Mouse (Mus musculus): ENCODE data around the gene Ccr5.
A peak's percentile ranks its signal among the peaks of the same experiment; 100 is the strongest.
"Not testable (repeated sequence)": the region's sequence is repeated elsewhere in the genome, so short reads cannot be mapped to it uniquely, and the experiment has no call there.

Gene Ccr5

DNA sequence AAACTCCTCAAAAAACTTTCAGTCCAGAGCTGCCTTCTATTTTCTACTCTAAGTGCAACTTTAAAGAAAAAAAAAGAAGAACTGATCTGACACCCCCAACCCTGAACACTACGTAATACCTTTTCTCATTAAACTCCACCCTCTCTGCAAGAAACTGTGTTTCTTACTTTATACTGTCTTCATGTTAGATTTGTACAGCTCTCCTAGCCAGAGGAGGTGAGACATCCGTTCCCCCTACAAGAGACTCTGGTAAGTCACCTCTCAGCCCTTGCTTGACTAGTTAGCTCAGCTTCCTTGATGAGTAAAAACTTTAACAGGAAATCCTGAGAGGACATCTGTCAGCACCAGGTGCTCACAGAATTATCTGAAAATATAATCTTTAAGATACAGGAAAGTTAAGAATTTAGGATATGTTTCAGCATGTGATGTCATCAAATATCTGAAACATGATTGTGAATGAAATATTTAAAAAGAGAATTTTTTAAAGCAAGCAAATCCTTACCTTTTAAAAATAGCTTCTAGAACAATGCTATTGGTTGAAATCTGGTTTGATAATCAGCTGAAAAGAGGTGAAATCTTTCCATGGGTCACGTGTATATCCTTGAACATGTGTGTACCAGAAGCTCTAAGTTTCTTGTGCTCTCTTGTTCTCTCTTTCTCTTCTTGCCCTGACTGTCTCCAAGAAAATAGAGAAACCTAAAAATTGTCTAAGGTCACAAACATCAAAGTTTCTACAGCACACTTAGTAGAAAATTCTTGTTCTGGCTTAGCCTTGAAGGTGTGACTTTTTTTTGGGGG, at the start of gene Ccr5:
Gene Ccr5, plus strand, starts transcription at position 157 of the 798 bp plus-strand sequence.
- no peak for ATAC-seq (ENCODE audit: low TSS enrichment)

DNA sequence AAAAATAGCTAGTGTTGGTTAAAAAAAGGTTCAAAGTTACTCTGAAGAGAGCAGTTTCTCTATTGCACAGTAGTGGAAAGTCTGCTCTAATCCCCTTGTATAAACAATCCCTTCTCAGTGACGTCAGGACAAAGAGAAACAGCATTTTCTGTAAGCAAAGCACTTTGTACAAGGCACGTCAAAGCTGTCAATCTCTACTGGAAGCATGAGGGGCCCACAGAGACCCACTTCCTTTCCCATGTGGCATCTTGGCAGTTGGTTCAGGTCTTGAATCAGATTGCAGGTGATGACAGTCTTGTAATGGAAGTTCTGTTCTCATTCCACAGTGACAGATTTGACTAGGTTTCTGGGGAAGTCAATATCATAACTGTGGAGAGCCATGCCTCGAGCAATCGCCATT, 41.5 kb upstream of the Ccr5 start:
- no peak for ATAC-seq (ENCODE audit: low TSS enrichment)

- not testable (repeated sequence) for ATAC-seq (ENCODE audit: low TSS enrichment)
Observed at GRCm38 (mm10) chr9:124080471-124080870, 40.9 kb upstream of the Ccr5 start.

DNA sequence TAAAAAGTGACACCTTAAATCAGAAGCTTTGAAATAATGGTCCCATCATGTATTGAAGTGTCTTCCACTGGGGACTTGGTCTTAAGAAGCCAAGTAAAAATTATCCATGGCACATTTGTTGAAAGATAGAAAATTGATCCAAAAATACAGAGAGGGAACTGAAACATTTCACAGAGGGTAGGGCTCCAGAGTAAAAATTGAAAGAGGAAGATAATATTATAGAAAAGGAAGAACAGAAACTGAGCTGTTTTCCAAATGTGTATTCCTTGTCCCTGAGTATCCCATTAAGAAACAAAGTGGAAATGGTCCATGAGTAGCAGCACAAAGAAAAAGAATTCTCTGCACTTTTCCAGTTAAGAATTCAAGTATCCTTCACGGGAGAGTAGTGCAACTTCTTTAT, 30.9 kb upstream of the Ccr5 start:
- no peak for ATAC-seq (ENCODE audit: low TSS enrichment)

GRCm38 (mm10) chr9:124099127-124099526, 22.2 kb upstream of the Ccr5 start:
- ATAC-seq (ENCODE audit: low TSS enrichment) = no peak

- no peak for ATAC-seq (ENCODE audit: low TSS enrichment)
Observed at GRCm38 (mm10) chr9:124100357-124100756, 21.0 kb upstream of the Ccr5 start.

- no peak for ATAC-seq (ENCODE audit: low TSS enrichment)
Observed at GRCm38 (mm10) chr9:124101723-124102122, 19.6 kb upstream of the Ccr5 start, which contains the start of gene Ccr2. TSS of gene Ccr2 (plus strand) at chr9:124101950.

DNA sequence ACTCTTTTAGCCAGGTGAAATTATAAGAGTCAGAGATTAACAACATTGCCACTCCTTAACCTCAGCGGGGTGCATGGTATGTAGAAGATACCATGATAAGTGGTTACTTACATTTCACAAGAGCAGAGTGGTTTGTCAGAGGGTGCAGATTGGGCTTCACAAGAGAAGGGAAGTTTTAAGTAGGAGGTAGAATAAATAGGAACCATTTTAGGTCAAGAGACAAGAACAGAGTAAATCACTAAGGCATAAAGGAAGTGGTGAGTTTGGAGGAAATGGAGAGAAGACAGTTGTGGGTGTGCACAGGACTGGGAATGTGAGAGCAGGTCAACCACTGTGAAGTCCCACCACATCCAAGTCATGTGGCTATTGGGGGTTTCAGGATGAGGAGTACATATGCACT, 18.1 kb upstream of the Ccr5 start:
- no peak for ATAC-seq (ENCODE audit: low TSS enrichment)

DNA sequence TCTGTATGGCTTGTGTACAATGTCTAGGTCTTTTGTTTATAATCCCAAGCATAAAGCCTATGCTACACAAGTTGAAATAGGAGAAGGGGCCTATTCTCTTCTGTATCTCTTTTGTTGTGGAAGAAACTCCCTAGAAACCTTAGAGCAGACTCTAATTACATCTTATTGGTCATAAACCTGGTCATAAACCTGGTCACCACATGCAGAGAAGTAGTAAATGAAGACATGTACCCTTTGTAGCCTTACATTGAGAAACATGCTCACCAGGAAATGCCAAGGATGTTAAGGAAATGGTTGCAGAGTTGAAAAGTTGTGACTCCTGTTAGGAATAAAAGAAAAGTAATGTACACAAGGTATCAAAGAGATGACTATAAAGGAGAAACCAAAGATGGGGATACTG, 16.1 kb upstream of the Ccr5 start:
- no peak for ATAC-seq (ENCODE audit: low TSS enrichment)

DNA sequence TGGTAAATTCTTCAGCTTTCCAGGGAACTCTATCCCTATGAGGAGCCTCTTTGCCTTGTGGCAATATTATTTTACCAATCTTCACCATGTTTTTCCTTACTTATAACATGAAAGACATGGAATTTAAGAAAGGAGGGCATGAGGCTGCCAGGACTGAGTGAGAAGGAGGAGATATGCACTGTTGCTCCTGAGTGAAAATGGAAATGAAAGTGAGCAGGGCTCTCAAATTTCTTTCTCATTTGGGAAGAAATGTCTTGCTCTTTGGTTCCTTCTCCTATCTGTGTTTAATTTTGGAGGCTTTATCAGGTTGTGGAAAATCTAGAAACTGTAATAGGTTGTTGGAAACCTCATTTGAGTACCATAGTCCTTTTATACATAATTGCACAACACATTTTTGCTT, 14.1 kb upstream of the Ccr5 start:
- no peak for ATAC-seq (ENCODE audit: low TSS enrichment)

DNA sequence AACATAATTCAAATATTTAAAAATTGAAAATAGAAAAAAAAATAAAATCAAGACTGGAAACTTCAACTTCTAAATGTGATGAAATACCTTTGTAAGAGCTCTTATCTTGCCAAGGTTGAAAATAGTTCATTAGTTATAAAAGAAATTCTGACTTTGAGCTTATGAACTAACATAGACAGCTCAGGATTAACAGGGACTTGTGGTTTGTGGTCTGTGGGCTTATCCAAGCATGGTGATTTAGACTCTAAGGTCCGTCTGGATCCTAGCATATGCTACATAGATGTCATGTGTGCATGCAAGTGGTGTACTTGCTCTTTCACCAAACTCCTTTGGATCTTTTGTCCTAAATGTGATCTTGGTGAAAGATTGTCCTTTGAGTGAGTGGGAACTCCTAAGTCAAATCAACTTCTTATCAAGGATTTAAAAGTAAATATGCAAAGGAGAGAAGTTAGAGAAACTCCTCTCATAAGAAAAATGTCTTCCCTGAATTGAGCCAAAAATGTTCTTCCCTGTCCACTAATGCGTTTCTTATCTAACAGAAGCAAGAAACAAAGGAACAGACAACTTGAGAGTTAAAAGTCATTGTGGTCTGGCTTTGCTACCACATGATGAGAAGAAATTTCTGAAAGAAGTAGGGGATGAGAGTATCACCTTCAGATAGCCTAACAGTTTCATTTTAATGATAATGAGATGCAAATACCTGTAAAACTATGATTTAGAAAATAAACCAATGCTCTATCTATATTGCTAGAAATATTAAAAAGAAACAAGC, 12.8 kb upstream of the Ccr5 start:
- ATAC-seq (ENCODE audit: low TSS enrichment) = no peak

GRCm38 (mm10) chr9:124111997-124112396, 9.3 kb upstream of the Ccr5 start:
- no peak for ATAC-seq (ENCODE audit: low TSS enrichment)

- no peak for ATAC-seq (ENCODE audit: low TSS enrichment)
Observed at GRCm38 (mm10) chr9:124112591-124113239, 8.6 kb upstream of the Ccr5 start.

GRCm38 (mm10) chr9:124113777-124114176, 7.6 kb upstream of the Ccr5 start:
- no peak for ATAC-seq (ENCODE audit: low TSS enrichment)

DNA sequence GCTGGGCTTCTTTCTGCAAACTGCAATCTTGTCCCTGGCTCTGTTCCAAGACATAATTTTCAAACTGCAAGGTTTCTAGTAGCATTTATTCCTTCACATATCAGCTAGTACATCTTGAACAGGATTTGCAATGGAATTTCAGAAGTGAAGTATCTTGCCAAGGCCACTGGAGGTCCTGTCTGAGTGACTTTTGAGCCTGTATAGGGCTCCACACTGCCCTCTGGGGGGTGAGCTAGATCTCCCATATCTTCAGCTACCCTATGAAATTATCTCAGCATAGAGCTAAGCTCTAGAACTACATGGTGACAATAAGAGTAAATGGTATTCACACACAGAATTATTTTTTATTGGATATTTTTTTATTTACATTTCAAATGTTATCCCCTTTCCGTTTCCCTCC, 2.9 kb upstream of the Ccr5 start:
- no peak for ATAC-seq (ENCODE audit: low TSS enrichment)

DNA sequence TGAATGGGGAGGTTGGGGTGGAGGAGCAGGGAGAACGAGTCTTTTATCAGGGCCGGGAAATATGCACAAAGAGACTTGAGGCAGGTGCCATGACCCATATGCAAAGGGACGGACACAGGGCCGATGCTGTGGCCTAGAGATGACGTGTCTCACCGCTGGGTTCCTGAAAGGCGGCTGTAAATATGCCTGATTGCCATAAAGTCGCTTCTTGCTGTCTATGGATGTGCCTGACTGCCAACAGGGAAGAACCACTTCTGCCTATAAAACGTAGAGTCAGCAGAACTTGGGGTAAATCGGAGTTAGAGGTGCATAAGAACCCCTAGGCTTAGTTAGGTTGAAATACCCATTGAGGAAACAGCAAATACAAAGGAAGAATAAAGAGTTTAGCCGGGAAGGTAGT, 4.2 kb downstream of the Ccr5 start:
- no peak for ATAC-seq (ENCODE audit: low TSS enrichment)

DNA sequence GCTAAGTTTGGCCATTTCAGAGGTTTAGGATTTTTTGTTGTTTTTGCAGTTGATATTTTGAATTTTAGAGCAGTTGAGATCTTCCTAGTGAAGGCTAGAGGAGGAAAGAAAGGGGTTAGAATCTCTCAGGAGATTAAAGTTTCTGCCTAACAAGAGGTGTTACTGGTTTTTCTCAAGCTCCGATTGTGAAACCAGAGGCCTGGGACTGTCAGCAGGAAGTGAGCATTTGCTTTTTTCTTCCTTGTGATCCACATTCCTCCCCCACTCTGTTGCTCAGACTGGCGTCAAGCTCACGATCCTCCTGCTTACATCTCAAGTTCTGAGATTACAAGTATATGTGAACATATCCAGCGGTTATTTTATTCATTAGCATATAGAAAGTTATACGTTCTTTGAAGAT, 5.0 kb downstream of the Ccr5 start:
- no peak for ATAC-seq (ENCODE audit: low TSS enrichment)

GRCm38 (mm10) chr9:124127412-124127811, 6.1 kb downstream of the Ccr5 start:
- ATAC-seq (ENCODE audit: low TSS enrichment) = no peak

DNA sequence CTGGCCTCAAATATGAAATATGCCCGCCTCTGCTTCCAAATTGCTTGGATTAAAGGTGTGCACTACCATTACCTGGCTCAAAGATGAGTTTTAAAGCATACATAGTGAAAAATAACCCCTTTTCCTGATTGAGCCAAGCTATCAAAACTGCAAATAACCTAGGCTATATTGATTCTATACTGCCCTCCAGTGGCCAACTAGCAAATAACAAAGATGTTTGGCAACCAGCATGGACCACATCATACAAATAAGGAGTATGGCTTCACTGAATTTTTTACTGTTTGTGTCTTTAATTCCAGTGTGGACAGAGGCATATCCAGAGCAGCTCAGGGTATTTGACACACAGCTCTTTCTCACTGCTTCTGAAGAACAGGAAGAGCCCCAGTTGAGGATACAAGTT, 7.0 kb downstream of the Ccr5 start:
- ATAC-seq (ENCODE audit: low TSS enrichment) = 0 out of 2 replicates have a peak, but pooled peaks have one; percentile 50

GRCm38 (mm10) chr9:124132899-124133298, 11.6 kb downstream of the Ccr5 start:
- not testable (repeated sequence) for ATAC-seq (ENCODE audit: low TSS enrichment)

DNA sequence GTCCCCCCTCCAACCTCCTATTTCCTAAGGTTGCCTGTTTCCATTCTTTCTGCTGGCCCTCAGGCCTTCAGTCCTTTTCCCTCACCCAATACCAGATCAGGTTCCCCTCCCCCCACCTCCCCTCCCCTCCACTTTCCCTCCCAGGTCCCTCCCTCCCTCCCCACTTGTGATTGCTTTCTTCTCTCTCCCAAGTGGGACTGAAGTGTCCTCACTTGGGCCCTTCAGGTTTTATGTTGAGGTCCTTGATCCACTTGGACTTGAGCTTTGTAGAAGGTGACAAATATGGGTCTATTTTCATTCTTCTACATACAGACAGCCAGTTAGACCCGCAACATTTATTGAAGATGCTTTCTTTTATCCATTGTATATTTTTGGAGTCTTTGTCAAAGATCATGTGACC, 13.6 kb downstream of the Ccr5 start:
- ATAC-seq (ENCODE audit: low TSS enrichment) = not testable (repeated sequence)

DNA sequence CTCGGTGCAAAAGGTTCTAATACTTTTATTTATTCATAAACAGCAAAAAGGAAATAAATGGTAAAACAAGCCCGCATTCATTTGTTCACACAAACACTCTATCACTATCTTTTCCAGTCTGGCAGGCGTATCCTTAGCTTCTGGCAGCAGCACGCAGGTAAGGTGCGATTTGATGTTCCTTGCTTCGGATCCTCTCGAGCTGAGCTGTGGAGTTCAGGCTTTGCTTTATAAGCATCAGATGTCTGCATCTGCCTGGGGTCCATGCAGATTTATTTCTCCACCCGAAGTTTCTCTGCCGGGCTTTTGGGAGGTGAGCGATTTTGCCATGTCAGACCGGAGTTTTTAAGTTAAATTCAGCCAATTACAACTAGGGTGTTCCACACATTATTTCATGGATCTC, 16.3 kb downstream of the Ccr5 start:
- no peak for ATAC-seq (ENCODE audit: low TSS enrichment)

Data from frontal cortex, adult (tissue).